Mouse (Mus musculus): ENCODE measurements around the gene Serpinb6e.
A peak's percentile ranks its signal among the peaks of the same experiment; 100 is the strongest.

Gene Serpinb6e

DNA sequence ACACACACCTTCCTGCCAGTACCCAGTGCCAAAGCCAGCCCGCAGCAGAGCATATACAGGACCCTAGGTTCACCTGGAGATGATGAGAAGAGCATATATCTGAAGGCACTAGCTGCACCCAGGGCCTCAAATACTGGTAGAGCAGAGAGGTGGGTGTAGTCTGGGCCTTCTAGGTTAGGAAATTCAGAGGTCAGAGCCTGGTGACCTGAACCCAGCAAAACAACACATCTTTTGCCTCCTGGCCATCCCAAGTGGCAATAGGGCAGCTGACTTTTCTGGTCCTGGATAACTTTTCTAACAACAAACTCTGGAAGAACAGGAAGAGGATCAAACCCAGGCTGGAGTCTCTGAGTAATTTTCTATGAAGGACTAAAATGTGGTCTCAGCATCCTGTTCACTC lies at the start of gene Serpinb6e:
TSS of gene Serpinb6e (minus strand) at position 101 of the 400 bp plus-strand sequence.
- DNase-seq (ENCODE audit: low read depth, low spot score): no peak

DNA sequence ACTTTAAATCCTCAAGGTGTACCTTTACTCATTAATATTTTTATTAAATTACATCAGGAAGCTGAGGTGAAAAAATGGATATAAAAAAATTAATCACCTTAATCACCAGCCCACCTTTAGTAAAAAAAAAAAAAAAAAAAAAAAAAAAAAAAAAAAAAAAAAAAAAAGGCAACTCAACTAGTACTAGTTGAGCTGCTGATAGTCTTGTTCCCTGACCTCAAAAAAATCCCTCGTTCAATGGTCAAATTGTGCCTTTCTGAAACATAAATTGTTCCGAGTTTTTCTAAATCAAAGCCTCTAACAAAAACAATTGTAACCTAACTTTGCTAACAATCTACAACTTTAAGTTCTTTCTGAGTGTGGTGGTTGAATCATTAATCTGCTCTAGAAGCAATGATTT lies 12.5 kb downstream of the Serpinb6e start:
- DNase-seq (ENCODE audit: low read depth, low spot score): no peak

DNA sequence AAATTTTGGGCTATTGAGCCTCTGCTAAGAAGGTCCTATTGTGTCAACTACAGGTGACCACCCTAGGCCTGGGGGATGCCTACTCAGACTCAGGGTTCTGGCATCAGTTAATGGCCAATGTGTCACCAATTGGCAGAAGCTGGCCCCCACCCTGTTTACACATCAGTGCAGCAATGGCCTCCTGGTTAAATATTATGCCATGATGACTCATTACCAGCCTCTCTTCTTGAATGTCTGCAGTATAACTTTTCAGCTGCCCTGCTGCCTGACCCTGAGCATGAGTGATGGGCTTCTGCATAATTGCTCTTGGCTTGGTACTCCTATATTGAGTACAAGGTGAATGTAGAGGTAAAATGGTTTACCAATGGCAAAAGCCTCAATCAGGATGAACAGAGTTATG lies 19.8 kb downstream of the Serpinb6e start:
- DNase-seq (ENCODE audit: low read depth, low spot score): no peak

DNA sequence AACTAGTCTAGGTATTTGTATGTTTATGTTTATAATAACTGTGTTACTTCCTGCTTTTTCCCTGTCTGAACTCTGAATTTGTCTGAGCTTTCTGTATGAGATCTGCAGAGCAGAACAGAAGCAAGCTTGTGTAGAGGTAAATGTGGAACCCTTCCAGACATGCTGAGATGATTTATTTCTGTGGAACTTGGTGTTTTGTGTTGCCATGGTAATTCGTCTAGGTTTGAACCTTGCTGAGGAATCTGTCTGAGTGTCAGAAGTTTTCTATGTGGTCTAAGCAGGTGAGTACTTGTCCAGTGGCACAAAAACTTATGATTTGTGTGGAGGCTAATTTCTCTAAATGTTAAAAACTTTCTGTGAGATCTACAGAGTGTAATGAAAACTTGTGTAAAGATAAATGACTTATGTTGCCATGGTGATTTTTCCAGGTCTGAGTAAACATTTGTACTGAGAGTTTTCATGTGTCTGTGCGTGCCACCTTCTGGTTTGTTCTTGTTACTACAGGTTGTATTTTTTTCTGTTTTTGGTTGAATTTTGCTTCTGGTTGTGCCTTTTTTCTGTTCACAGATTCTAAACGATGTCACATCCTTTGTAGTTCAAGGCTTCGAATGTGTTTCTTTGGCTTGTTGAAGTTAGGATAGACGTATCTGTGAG lies 21.6 kb downstream of the Serpinb6e start:
- peak; percentile 6 for DNase-seq (ENCODE audit: low read depth, low spot score)

All from telencephalon, adult 2 months (tissue).